Mouse (Mus musculus): ENCODE measurements at regions not wholly inside any gene's neighbourhood (a gene's known extent, or its start where the extent isn't known, plus 50 kb on each side); places are given as distances from the start of the nearest gene placed in this dataset.

DNA sequence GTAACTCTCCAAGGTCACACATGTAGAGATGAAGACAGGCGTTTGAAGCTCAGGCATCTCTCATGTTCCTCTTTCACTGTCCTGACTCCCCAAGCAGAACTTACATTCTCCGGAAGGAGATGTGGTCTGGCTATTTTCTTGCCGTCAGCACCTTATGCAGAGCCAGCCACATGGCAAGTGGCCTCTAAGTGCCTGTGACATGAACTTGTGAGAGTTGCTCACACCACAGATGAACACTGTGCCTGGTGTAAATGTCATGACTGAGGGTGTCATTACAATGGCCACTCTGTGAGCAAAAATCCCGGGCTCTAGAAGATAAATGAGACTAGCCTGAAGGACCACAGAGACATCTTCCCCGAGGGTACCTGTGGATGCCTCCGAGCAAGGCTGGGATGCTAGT lies 328.1 kb downstream of the Osr1 start:
- H3K4me1 ChIP-seq (replicated peaks), result no peaks in the 10 kb centered on the region
- H3K36me3 ChIP-seq, result no peaks in the 10 kb centered on the region
- no peak for ATAC-seq (ENCODE audit: insufficient number of reproducible peaks, insufficient read depth, low FRiP score, low TSS enrichment, low read depth)
- H3K4me3 ChIP-seq (replicated peaks), result no peak overlapping the region
- no peak overlapping the region for H3K9ac ChIP-seq (replicated peaks)
- H3K27me3 ChIP-seq, result no peaks in the 10 kb centered on the region
- H3K4me2 ChIP-seq, result no peak overlapping the region
- H3K9me3 ChIP-seq, result no peaks in the 10 kb centered on the region
- H3K27ac ChIP-seq, result no peak overlapping the region
- WGBS, result 75% methylated on average over 6 of the region's 6 CpGs

DNA sequence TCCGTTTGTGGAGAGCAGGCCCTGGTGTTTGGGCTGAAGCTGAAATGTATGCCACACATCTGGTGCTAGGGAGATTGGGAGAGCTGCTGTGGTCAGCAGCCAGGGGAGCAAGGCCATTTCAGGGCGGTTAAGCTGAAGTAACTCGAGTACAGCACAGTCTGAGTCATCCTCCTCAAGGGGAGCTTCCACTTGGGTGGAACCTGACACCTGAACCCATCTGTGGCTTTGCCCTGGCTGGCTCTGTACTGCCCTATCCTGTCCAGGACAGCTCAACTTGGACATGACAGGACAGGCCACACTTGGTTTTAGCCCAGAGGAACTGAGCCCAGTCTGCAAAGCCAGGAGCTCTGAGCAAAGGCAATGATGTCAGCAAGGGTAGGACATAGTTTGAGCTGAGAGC lies 328.5 kb downstream of the Osr1 start:
- ATAC-seq (ENCODE audit: insufficient number of reproducible peaks, insufficient read depth, low FRiP score, low TSS enrichment, low read depth), result no peak
- Histone ChIP-seq H3K27me3 (no peaks in the 10 kb centered on the region), H3K4me2 (no peak overlapping the region), H3K4me3 (replicated peaks) (no peak overlapping the region), H3K9me3 (no peaks in the 10 kb centered on the region), H3K27ac (no peak overlapping the region), H3K4me1 (replicated peaks) (no peaks in the 10 kb centered on the region), H3K36me3 (no peaks in the 10 kb centered on the region), H3K9ac (replicated peaks) (no peak overlapping the region)
- 32% methylated on average over 3 of the region's 3 CpGs for whole genome bisulfite sequencing

DNA sequence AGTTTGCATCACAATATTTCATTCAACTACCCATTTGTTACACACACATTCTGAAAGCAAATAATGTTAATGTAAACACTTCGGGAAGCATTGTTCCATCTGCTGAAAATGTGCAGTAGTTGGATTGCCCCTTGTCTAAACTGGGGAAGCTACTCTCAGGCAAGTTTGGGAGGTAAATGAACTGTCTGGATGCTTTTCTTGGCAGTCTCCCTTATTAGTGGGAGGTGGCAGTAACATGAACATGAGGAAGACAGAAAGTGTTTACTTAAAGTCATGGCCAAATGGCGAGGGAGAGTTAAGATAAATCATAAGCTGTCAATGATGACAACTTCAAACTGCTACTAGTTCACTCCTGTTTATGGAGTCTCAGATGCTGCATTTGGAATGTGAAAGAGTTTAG lies 332.0 kb downstream of the Osr1 start:
- ATAC-seq (ENCODE audit: insufficient number of reproducible peaks, insufficient read depth, low FRiP score, low TSS enrichment, low read depth), result no peak
- no peak overlapping the region for H3K27ac ChIP-seq
- no peaks in the 10 kb centered on the region for H3K4me1 ChIP-seq (replicated peaks)
- no peaks in the 10 kb centered on the region for H3K36me3 ChIP-seq
- H3K9me3 ChIP-seq, result no peaks in the 10 kb centered on the region
- no peaks in the 10 kb centered on the region for H3K27me3 ChIP-seq
- no peak overlapping the region for H3K4me3 ChIP-seq (replicated peaks)
- no peak overlapping the region for H3K9ac ChIP-seq (replicated peaks)
- H3K4me2 ChIP-seq, result no peak overlapping the region
- 73% methylated on average over 2 of the region's 2 CpGs for WGBS

DNA sequence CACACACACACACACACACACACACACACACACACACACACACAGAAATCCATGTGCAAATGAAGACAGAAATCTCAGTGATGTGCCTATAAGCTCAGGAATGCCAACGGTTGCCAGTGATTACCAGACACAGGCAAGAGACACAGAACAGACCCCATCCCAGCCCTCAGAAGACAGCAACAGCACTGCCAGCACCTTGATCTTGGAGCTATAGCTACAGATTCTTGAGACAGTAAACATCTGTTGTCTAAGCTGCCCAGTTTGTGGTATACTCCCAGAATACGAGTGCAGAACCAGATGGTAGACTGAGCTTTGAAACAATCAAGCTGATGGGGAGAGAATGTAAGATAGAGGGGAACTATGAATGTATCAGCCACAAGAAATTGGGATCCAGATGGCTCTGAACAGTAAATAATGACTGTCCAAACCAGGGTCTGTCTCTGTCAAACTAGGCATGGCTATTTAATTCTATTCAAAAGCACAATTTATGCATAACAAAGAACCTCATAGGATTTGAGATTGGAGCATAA lies 333.9 kb downstream of the Osr1 start:
- Histone ChIP-seq H3K27me3 (no peaks in the 10 kb centered on the region), H3K4me3 (replicated peaks) (no peak overlapping the region), H3K9me3 (no peaks in the 10 kb centered on the region), H3K4me2 (no peak overlapping the region), H3K4me1 (replicated peaks) (no peaks in the 10 kb centered on the region), H3K9ac (replicated peaks) (no peak overlapping the region), H3K27ac (no peak overlapping the region), H3K36me3 (no peaks in the 10 kb centered on the region)
- WGBS, result 45% methylated on average over 2 of the region's 2 CpGs
- ATAC-seq (ENCODE audit: insufficient number of reproducible peaks, insufficient read depth, low FRiP score, low TSS enrichment, low read depth), result no peak

DNA sequence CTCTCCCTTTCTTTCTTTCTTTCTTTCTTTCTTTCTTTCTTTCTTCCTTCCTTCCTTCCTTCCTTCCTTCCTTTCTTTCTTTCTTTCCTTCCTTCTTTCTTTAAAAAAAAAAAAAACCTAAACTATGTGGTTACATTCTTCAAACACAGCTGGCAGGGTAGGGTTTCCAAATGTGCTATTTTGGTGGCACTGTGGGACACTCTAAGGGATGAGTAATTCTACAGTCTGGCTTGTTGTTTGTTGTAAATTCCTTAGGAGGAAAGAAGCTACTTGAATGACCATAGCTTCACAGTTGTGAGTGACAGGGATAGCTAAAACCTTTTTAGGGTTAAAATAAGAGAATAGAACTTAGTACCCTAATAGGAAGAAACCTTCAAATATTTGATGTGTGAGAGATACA lies 342.4 kb downstream of the Osr1 start:
- Histone ChIP-seq H3K9me3 (0 out of 2 replicates have a peak, but pooled peaks cover 4% of the 10 kb centered on the region), H3K27me3 (no peaks in the 10 kb centered on the region), H3K4me3 (replicated peaks) (no peak overlapping the region), H3K4me2 (no peak overlapping the region), H3K4me1 (replicated peaks) (no peaks in the 10 kb centered on the region), H3K27ac (no peak overlapping the region), H3K9ac (replicated peaks) (no peak overlapping the region), H3K36me3 (no peaks in the 10 kb centered on the region)
- ATAC-seq (ENCODE audit: insufficient number of reproducible peaks, insufficient read depth, low FRiP score, low TSS enrichment, low read depth), result no peak

DNA sequence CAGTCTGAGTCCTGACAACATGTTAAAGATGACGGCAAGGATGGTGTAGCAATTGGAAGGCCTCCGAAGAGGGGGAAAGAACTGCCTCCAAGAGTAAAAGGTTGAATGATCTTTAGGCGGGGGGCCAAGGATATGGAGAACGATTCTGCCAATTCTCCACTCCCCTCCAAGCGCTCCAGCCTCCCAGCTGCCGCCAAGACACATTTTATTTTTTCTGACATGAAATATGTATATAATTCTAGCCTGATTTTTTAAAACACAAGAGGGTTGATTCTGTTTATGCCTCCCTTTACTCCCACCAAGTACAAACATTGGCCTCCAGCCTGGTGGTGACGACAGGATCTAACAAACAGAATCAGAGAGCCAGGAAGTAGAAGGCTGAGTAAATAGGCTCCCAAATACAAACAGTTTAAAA lies 345.8 kb downstream of the Osr1 start:
- 0 out of 2 replicates have a peak, but pooled peaks cover 4% of the 10 kb centered on the region for H3K9me3 ChIP-seq
- 79% methylated on average over 7 of the region's 7 CpGs for WGBS
- no peak overlapping the region for H3K27ac ChIP-seq
- no peak for ATAC-seq (ENCODE audit: insufficient number of reproducible peaks, insufficient read depth, low FRiP score, low TSS enrichment, low read depth)
- H3K9ac ChIP-seq (replicated peaks), result no peak overlapping the region
- H3K36me3 ChIP-seq, result no peaks in the 10 kb centered on the region
- no peak overlapping the region for H3K4me3 ChIP-seq (replicated peaks)
- no peaks in the 10 kb centered on the region for H3K4me1 ChIP-seq (replicated peaks)
- H3K4me2 ChIP-seq, result no peak overlapping the region
- H3K27me3 ChIP-seq, result 0 out of 2 replicates have a peak, but pooled peaks cover 3% of the 10 kb centered on the region

DNA sequence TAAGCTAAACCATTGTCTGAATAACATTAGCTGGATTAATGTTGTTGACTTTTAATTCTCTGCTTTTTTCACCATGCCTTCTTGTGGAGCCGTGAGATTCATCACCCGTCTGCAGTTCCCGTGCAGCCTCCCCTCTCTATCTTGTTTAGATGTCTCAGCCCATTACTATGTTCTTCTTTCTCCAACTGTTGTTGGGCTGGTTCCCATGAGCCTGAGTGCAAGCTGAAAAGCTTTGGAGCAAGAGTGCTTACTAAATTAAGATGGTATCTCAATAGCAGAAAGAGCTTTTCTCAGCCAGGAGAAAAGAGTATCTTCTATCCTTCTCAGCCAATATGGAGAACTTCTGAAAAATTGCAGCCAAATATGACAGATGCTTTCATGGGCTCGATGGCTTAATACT lies 348.1 kb downstream of the Osr1 start:
- no peak for ATAC-seq (ENCODE audit: insufficient number of reproducible peaks, insufficient read depth, low FRiP score, low TSS enrichment, low read depth)
- Histone ChIP-seq H3K4me1 (replicated peaks) (no peaks in the 10 kb centered on the region), H3K4me2 (no peak overlapping the region), H3K4me3 (replicated peaks) (no peak overlapping the region), H3K27me3 (0 out of 2 replicates have a peak, but pooled peaks cover 3% of the 10 kb centered on the region), H3K36me3 (no peaks in the 10 kb centered on the region), H3K9me3 (0 out of 2 replicates have a peak, but pooled peaks cover 4% of the 10 kb centered on the region), H3K9ac (replicated peaks) (no peak overlapping the region), H3K27ac (no peak overlapping the region)
- WGBS, result 84% methylated on average over 4 of the region's 4 CpGs

DNA sequence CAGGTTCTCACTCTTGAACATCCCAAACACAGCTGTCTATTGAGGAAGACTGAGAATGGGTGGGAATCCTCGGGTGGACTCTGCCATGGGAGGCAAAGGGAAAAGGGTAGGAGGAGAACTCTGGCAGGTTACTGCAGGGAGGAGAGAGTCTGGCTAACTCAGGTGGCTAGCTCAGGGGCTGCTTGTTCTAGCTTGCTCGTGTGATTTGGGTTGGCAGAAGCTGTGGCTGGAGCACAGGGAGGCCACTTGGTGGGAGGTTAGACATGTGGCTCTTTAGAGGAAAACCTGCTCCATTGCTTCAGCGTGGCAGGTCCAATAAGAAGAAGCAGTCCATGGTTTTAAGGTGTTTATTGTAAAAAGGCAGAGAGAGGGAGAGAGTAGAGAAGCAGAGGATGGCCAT lies 349.1 kb downstream of the Osr1 start:
- 0 out of 2 replicates have a peak, but pooled peaks cover 3% of the 10 kb centered on the region for H3K27me3 ChIP-seq
- no peak overlapping the region for H3K27ac ChIP-seq
- no peaks in the 10 kb centered on the region for H3K4me1 ChIP-seq (replicated peaks)
- 60% methylated on average over 3 of the region's 3 CpGs for WGBS
- no peak overlapping the region for H3K9ac ChIP-seq (replicated peaks)
- no peaks in the 10 kb centered on the region for H3K36me3 ChIP-seq
- no peak overlapping the region for H3K4me3 ChIP-seq (replicated peaks)
- 0 out of 2 replicates have a peak, but pooled peaks cover 4% of the 10 kb centered on the region for H3K9me3 ChIP-seq
- H3K4me2 ChIP-seq, result no peak overlapping the region
- ATAC-seq (ENCODE audit: insufficient number of reproducible peaks, insufficient read depth, low FRiP score, low TSS enrichment, low read depth), result no peak

DNA sequence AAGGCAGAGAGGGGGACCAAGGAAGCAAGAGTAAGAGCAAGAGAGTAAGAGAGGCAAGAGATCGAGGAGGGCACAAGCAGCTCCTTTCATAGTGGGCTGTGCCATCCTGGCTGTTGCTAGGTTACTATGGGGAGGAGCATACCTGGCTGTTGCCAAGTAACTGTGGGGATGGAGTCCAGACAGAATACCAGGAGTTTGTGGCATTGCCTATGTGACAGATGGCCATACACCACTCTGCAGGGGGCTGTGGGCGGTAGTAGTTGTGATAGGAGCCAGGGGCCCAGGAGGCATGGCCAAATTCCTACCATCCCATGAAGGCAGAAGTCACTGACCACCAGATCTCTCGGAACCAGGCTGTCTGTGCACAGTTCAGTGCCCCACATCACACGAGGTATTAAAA lies 349.5 kb downstream of the Osr1 start:
- 80% methylated on average over 4 of the region's 4 CpGs for WGBS
- Histone ChIP-seq H3K9me3 (0 out of 2 replicates have a peak, but pooled peaks cover 4% of the 10 kb centered on the region), H3K4me1 (replicated peaks) (no peaks in the 10 kb centered on the region), H3K4me2 (no peak overlapping the region), H3K36me3 (no peaks in the 10 kb centered on the region), H3K27me3 (0 out of 2 replicates have a peak, but pooled peaks cover 3% of the 10 kb centered on the region), H3K9ac (replicated peaks) (no peak overlapping the region), H3K27ac (no peak overlapping the region), H3K4me3 (replicated peaks) (no peak overlapping the region)
- no peak for ATAC-seq (ENCODE audit: insufficient number of reproducible peaks, insufficient read depth, low FRiP score, low TSS enrichment, low read depth)

DNA sequence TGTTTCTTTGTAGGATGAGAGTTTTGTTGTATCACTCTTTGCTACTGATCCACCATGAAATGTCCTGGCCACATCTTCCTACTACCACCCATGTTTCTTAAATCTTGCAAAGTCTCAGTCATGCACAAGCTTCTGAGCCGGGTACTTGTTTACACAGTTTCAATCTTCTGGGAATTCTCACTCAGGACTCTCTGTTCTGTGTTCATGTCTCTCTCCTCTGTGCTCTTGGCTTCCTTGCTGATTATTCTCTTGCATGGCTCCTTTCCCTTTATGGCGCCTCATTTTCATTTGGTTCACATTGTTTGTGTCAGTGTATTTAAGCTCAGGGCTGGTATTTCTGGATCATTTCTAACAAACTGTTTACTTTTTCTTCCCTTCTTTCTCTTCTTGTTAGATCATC lies 350.5 kb downstream of the Osr1 start:
- H3K4me1 ChIP-seq (replicated peaks), result no peaks in the 10 kb centered on the region
- no peak overlapping the region for H3K4me3 ChIP-seq (replicated peaks)
- no peak for ATAC-seq (ENCODE audit: insufficient number of reproducible peaks, insufficient read depth, low FRiP score, low TSS enrichment, low read depth)
- H3K27ac ChIP-seq, result no peak overlapping the region
- H3K9me3 ChIP-seq, result no peaks in the 10 kb centered on the region
- no peak overlapping the region for H3K9ac ChIP-seq (replicated peaks)
- WGBS, result 83% methylated on average over 2 of the region's 2 CpGs
- H3K36me3 ChIP-seq, result no peaks in the 10 kb centered on the region
- H3K4me2 ChIP-seq, result no peak overlapping the region
- 0 out of 2 replicates have a peak, but pooled peaks cover 3% of the 10 kb centered on the region for H3K27me3 ChIP-seq

DNA sequence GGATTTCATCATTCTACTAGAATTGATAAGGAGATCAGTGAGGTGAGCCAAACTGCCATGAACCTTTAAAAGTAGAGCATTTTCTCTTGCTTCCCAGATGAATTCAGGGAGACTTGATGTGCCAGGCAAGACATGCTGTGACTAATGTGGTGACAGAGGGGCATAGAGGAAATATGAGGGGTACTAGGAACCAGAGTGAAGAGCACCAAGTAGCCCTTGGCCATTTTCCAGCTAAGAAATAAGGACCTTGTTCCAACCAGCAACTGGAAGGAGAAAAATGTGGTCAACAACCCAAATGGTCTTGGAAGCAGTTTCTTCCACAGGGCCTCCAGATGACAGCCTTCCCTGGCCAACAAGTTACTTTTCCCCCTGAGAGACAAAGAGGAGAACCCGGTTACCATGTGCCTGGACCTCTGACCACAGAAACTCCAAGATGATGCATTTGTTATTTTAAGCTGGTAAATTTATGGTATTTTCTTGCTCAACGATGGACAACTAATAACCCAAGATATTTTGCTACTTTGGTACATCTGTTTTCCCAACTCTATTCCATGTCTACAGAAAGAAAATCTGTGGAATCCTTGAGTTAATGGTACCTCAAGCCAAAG lies 351.8 kb downstream of the Osr1 start:
- Histone ChIP-seq H3K4me3 (replicated peaks) (no peak overlapping the region), H3K27me3 (0 out of 2 replicates have a peak, but pooled peaks cover 3% of the 10 kb centered on the region), H3K36me3 (no peaks in the 10 kb centered on the region), H3K9me3 (no peaks in the 10 kb centered on the region), H3K9ac (replicated peaks) (no peak overlapping the region), H3K27ac (no peak overlapping the region), H3K4me2 (no peak overlapping the region), H3K4me1 (replicated peaks) (no peaks in the 10 kb centered on the region)
- 93% methylated on average over 2 of the region's 2 CpGs for WGBS
- ATAC-seq (ENCODE audit: insufficient number of reproducible peaks, insufficient read depth, low FRiP score, low TSS enrichment, low read depth), result no peak

DNA sequence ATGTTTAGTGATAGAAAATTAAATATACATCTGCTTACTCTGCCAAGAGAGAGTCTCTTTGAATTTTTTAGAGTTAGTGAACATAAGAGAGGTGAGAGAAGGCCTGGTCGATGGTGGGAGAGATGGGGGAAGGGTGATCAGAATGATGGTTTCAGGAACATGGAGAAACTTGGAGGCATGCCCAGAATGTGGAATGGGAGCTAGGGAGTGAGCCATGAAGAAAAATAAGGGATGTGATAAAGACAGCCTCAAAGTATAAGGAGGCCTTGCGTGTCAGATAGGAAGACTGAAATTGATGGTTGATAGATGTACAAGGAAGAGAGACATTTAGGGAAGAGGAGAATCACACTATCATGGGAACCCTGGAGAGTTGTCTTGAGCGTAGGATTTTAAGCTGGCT lies 354.6 kb downstream of the Osr1 start:
- no peaks in the 10 kb centered on the region for H3K9me3 ChIP-seq
- H3K36me3 ChIP-seq, result no peaks in the 10 kb centered on the region
- no peaks in the 10 kb centered on the region for H3K27me3 ChIP-seq
- WGBS, result 87% methylated on average over 3 of the region's 3 CpGs
- no peak overlapping the region for H3K4me2 ChIP-seq
- no peaks in the 10 kb centered on the region for H3K4me1 ChIP-seq (replicated peaks)
- no peak overlapping the region for H3K4me3 ChIP-seq (replicated peaks)
- no peak overlapping the region for H3K9ac ChIP-seq (replicated peaks)
- no peak for ATAC-seq (ENCODE audit: insufficient number of reproducible peaks, insufficient read depth, low FRiP score, low TSS enrichment, low read depth)
- H3K27ac ChIP-seq, result no peak overlapping the region

Data from limb, embryonic 12.5 days (tissue).